Mouse (Mus musculus): ENCODE measurements around the gene Fndc3a.

Gene Fndc3a

DNA sequence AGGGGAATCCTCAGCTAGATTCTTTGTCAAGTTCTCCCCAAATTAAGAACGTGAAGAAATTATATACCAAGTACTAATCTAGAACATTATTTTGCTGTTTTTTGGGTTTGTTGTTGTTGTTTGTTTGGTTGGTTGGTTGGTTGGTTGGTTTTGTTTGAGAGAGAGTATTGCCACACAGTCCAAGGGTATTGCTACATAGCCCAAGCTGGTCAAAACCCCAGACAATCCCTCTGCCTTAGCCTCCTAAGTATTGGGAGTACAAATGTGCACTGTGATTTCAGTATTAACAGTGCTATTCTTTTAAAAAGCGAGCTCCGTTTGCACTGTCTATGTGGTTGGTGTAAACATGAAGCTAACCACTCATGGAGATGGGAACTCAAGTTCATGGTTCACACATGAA lies 37.9 kb downstream of the Fndc3a start:
- no peak for DNase-seq (ENCODE audit: low read depth, low spot score)

DNA sequence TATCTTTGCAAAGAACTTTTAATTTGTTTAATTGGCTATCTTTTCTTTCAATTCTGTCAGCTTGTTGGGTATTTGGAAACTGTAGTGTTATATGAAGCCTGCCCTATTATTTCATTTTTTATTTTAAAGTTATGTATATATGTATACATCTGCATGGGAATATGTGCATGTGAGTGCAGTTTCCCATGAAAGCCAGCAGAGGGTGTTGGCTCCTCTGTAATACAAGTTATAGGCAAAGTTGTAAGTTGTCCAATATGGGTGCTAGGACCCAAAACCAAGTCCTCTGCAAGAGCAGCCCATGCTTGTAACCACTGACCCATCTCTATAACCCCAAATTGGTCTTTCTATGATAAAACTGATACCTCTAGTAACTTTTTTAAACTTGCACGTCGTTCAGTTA lies 38.8 kb downstream of the Fndc3a start:
- DNase-seq (ENCODE audit: low read depth, low spot score), result peak; percentile 7

DNA sequence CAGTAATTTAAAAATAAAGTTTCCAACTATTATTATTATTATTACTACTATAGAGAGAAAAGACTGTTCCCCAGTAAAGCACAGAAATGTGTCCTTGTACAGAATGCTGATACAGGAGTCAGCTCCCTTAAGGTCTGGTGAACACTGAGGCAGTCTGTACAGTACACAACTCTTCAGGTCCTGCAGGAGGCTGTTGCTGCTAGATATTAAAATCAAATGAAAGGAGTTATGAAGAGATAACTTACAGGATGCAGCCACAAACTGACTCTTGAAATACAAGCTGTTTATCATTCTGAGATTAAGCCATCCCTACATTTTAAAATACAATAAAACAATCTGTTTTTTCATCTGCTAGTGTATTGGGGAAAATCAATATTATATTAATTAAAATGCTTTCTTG lies 60.5 kb downstream of the Fndc3a start:
- DNase-seq (ENCODE audit: low read depth, low spot score), result no peak

DNA sequence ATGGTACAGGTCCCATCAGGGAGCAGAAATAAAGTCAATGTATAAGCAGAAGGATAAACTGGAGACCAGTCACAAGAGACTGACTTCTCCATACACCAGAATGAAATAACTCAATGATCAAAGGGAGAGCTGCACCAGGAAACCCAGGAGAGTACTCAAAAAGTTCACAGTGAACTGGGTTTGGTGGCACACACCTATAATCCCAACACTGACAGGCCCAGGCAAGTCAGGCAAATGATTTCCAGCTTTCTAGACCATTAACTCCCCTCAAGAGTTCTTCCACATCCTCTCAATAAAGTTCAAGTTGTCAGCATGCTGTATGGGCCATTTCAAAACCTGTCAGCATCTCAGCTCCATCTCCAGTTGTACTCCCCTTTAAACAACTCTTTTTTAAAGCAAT lies 64.3 kb downstream of the Fndc3a start:
- DNase-seq (ENCODE audit: low read depth, low spot score), result no peak

DNA sequence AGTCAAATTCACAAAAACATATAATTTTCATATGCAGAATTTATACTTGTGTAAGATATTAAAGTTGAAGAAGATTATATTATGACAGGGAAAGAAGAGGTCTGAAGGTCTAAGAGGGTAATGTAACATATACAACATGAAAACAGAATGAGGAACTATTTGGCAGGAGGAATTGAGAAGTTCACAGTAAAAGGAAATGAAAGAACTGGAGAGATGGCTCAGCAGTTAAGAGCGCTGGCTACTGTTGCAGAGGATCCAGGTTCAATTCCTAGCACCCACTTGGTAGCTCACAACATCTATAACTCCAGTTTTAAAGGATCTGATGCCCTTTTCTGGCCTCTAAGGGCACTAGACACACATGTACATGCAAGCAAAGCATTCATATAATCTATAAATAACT lies 65.2 kb downstream of the Fndc3a start:
- DNase-seq (ENCODE audit: low read depth, low spot score), result no peak

DNA sequence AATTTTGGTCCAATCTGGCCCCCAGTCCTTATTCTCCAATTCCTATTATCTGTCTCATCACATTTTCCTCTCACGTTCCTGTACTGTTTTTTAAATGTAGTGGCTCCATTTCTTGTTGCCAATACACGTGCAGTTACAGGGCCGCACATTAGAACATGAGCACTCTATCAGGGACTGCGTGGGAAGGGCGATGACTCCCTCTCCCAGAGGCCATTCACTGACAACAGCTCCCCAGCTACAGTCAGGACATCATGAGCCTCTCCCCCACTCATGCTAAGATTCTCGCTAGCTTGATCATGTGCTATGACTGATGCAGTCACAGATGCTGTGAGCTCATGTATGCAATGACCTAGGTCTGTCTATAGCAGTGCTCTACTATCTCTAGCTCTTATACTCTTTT lies 71.3 kb downstream of the Fndc3a start:
- no peak for DNase-seq (ENCODE audit: low read depth, low spot score)

DNA sequence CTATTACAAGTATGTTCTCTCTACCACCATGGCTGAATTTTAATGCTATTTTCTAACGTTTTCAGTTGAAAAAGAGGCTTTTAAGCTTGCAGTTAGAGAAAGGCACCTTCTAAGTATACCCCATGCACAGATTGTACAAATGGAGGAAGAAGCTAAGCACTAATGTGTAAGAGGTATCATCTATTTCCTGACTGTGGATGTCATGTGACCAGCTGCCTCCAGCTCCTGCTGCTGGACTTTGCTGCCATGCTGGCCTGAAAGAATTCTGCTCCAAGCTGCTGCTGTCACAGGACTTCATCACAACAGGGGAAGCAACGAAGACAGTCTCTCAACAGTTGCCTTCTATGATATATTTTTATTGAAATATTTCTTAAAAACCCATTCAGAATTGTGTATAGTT lies 76.2 kb downstream of the Fndc3a start:
- DNase-seq (ENCODE audit: low read depth, low spot score), result no peak

DNA sequence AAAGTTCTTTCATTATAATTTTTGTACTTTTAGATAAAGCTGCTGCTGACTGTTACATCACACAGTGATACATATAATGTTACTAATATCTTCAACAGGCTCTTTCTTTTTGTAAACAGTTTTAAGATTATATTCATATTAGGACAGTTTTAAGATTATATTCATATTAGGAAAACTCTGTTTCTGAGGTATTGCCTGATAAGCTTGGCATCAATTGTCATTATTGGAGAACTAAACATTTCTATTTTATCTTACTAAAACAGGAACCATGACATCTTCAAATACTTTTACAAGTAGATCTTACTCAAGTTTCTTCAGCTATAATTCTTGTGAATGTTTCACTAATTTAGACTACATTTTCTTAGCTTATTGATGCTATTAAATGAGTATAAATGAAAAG lies 84.4 kb downstream of the Fndc3a start:
- DNase-seq (ENCODE audit: low read depth, low spot score), result no peak

DNA sequence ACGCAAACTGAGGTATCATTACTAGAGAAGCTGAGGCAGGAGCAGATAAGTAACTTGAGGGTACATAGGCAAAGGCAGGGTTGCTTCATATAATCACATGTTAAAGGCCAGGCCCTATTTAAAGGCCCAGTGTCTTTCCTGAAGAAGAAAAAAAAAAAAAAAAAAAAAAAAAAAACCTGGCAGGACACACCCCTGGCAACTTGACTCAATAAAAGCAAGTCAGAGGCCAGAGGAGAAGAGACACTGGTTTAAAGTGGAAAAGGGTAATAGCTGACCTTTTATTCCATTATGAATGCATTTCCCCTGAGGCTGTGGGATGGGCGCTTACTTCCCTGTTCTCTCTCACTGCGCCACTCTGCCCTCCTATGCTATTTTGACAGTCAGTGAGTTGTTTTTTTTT lies 105.7 kb downstream of the Fndc3a start:
- no peak for DNase-seq (ENCODE audit: low read depth, low spot score)

DNA sequence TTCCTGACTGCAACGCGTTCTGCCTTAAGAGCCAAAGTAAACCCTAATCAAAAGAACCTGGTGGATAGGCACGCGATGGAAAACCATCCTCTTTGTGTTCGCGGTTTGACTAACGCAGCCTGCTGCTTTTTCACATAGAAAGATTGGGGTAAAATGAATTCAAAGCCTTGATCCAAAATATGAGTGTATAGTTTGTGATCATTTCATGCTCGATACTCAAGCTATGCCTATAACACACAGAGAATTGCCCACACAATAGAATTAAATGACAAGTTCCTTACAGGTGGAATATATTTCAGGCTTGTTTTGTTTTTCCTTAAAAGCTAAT lies 106.6 kb downstream of the Fndc3a start:
- no peak for DNase-seq (ENCODE audit: low read depth, low spot score)

DNA sequence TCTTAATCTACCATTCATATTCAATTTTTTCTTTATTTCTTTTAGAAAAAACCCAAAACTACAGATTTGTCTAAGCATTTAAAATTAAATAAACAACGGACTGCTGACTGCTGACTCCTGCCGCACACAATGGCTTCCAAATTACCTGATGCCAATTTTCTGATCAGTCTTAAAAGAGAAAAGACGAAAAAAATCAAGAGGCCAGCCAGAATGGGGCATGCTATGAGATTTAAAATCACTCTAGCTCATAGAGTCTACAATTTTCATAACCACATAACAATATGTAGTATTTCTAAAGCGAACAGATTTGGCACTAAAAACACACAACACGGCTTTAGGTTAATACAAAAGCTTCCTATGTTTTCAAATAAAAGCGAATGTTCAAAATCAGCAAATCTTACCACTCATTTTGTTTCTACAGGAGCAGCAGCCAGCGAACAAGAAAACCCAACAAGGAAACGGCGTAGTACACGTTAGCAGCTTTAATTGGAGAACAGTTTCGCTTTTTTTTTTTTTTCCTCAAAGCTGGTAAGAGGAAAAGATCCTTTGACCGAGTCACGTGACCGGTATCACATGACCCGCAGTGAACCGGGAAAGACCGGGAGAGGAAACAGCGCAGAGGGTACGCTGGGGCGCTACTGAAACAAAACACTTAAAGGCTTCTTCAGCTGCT lies 107.1 kb downstream of the Fndc3a start:
- DNase-seq (ENCODE audit: low read depth, low spot score), result peak; percentile 94

DNA sequence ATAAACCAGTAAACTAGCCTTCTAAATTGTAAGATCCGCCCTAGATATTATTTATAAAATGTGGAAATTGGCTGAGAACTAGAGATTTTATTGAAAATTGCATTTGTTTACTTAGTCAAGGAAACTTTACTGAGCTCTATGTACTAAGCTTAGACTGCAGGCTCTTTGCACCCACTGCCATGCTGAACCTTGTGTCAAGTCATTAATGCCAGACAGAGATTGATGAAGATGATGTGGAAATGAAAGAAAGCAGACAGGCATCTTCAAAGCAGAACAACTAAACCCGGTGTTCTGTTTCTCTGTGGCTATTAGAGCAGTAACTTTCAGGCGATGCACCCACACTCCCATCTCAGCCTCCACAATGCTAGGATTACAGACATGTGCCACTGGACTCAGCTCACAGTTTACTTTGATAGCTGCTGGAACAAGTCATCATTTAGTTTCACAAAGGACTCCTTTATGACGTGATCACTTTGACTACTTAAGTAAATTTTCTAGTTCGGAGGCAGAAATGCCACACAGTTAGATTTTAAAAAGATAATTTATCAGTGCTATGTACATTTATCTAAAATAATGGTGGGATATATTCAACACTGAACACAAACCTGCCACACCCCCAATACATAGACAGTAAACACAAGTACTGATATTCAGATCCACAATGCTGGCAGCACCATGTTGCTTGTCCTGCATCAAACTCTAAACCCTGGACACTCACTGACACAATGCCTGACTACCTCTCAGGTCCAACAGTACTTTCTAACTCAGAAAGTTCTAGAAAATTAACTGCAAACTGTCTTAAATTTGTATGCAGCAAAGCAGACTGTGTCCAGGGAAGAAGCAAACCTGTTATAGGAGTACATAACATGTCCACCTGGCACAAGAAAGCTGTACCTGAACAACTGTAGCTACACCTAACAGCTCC lies 108.2 kb downstream of the Fndc3a start:
- DNase-seq (ENCODE audit: low read depth, low spot score), result no peak

DNA sequence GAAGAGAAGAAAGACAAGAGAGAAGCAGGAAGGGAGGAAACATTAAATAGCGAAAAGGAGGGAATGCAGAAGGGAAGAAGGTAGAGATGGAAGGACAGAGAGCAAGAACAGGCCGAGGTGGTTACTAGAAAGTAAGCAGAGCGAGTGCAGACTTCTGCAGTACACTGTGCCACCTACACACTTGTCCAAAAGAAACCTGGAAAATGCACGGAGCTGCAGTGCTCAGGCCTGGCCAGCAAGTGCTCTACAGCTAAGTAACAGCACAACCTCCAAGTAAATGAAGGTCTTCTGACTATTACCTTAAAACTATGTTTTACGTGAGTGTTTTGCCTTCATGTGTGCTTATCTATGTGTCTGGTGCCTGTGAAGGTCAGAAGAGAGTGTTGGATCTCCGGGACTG lies 109.4 kb downstream of the Fndc3a start:
- no peak for DNase-seq (ENCODE audit: low read depth, low spot score)

DNA sequence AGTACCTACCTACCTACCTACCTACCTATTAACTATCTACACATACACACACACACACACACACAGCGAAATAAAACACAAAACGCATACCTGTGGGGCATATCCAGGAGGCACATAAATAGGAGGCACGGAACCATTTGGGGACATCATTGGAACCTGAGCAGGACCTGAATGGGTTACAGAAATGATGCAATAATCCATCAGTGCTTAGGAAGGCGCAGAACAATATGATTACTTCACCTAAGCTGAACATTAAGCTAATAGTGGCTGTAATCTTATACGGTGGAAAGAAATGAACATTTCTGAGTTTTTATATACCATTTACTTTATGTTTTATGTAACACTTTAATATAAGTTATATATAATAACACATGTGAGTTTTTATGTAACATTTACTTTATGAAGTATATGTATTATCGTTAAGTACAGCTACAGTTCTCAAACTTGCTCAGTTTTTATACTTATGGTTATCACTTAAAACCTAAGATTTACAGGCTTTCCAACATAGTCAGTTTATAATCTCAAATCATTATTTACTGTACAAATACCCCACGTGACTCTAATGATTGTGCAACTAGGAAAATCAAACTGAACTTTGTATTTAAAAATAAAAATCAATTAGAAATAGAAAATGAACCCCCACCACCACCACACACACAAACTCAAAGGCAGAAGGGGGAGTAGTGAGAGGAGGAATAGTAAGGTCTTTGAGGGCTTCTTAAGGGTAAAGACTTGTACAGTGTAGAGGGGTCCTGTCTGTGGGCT lies 110.6 kb downstream of the Fndc3a start:
- no peak for DNase-seq (ENCODE audit: low read depth, low spot score)

DNA sequence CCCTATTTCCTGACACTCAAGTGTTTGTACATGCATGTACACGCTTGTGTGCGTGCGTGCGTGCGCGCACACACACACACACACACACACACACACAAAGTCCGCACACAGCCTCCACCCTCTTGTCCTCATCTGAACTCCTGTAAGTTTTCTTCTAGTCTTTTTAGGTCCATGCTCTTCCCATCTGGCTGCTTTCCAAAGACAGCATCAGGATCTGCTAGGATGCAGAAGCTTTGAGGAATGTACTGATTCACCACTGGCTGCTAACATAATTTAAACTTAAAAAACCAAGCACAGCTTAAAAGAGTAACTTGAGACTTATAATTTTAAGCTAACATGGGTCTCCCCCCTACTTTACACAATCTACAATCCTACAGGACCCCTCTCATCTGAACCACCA lies 115.6 kb downstream of the Fndc3a start:
- DNase-seq (ENCODE audit: low read depth, low spot score), result no peak

DNA sequence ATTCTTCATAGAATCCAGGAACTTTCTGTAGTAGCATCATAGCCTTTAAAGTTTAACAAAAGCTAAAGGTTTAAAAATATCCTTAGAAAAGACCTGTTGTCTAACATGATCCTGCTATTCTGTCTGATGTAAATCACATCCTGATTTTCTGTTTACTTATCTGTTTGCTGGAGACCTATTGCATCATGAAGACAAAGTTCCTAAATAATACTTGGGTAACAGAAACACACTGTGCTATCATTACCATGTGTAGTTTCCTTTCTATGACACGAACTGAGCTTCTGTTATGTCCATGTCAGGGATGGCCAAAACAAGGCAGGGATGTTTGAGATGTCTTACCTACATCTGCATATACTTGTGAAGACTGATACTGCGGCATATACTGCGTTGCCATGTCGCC lies 120.4 kb downstream of the Fndc3a start:
- no peak for DNase-seq (ENCODE audit: low read depth, low spot score)

DNA sequence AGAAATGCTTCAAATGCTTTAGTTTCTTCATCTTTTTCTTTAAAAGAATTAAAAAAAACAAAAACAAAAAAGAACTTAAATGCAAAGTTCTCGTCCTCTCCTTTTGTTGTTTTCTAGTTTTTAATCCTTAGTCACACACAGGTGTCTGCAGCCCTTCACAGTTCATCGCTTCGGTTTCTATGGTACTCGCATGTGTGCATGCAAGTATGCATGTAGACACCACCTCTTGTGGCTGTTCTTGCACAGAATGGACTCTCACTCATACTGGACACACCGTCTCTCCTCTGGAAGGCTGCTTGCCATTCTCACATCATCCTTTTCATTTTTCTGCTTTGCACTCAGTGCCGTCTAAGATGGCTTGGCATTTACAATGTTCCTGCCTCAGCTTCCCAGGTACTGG lies 126.8 kb downstream of the Fndc3a start:
- no peak for DNase-seq (ENCODE audit: low read depth, low spot score)

DNA sequence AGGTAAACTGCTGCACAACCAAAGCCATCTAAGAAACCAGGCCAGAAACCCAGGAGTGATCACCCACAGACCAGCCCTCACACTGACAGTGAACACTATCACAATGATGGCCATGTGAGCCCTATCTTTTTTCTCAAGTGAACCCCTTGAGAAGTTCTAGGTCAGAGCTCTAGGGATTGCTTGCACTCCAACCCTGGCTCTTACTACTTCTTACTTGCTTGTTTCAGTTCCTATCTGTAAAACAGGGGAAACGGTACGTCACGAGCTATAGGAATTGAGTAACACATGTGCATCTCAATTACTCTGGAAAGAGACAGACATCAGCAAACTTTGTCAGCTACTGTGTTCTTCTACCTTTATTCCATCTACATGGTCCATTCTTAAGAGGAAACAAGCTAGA lies 128.8 kb downstream of the Fndc3a start:
- DNase-seq (ENCODE audit: low read depth, low spot score), result no peak

DNA sequence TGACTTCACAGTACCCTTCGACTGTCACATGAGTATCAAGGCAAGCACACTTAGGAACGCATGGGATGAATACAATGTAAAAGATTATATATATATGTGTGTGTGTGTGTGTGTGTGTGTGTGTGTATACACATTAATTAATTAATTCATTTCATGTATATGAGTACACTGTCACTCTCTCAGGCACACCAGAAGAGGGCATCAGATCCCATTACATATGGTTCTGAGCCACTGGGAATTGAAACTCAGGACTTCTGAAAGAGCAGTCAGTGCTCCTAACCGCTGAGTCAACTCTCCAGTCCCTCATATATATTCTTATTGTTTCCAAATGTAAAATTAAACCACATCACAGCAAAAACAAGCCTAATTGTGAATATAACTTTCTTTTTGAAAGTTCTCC lies 133.5 kb downstream of the Fndc3a start:
- no peak for DNase-seq (ENCODE audit: low read depth, low spot score)

DNA sequence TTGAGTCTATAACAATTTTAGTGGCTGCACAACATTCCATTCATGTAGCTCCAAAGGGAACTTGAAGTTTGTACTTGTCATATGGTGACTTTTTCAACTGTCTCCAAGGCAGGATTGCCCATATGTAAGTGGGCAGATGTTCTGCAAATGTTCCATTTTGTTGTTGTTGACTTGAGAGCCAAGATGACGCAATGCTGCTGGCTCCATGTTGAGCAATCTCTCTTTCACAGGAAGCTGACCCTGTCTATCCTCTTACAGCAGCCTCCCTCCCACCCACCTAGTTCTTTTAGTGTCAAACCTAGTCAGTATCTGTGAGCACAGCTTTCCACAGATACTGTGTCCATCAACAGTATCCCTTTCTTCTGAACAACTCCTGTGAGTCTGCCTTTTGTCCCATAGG lies 145.9 kb downstream of the Fndc3a start:
- DNase-seq (ENCODE audit: low read depth, low spot score), result no peak

DNA sequence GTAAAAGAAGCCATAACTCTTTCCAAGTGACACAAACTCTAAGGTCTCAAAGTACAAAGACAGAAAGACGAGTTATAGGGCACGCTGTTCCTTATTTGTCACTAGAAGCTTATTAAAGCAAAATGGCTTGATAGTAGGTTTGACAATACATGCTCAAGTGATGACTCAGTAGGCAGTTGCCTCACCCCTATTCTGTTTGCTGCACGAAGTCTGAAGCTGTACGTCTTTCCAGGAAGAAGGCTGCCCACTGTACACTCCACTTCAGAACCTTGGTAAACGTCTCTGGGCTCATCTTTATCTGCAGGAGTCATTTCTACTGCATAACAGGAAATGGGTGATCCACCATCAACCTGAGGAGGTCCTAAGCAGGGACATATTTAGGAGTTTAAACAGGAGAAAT lies 151.0 kb downstream of the Fndc3a start:
- DNase-seq (ENCODE audit: low read depth, low spot score), result no peak

DNA sequence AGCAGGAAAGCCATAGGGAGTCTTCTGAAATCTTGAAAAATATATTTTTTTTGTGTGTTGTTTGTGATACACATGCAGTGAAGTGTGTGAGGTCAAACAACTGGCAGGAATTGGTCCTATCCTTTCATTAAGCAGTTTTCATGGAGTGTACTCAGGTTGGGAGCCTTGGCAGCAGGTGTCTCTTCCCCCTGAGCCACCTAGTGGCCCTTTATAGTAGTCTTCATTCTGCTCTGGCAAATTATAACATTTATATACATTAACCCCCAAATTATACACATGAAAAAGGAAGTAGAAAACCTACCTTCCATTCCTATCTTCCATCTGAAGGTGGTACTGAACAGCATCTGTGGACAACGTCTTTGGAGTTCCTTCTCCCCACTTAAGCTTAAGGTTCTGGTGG lies 154.0 kb downstream of the Fndc3a start:
- no peak for DNase-seq (ENCODE audit: low read depth, low spot score)

Data from ES-CJ7 (cell line).